Mouse (Mus musculus): ENCODE data around the gene Gemin7. TPM values are rescaled to one million over a fixed set of nuclear protein-coding genes. Genes with fewer than 3 reads are reported as not detected.

Gene Gemin7
- polyA plus RNA-seq, 1 experiment = 89.8 TPM

- Histone ChIP-seq H3K79me2 (ENCODE audit: control insufficient read depth, insufficient read depth) (no peaks in the 10 kb centered on the region), H3K4me2 (ENCODE audit: low read depth) (no peak overlapping the region), H3K27me3 (ENCODE audit: control insufficient read depth, insufficient read depth, insufficient read length) (no peaks in the 10 kb centered on the region), H3ac (ENCODE audit: control insufficient read depth, insufficient read length) (no peak overlapping the region), H3K4me3 (no peak overlapping the region), H3K36me3 (ENCODE audit: control insufficient read depth, insufficient read depth) (peaks cover 4% of the 10 kb centered on the region)
- TF ChIP-seq MYOD1 (IDR thresholded peaks at IDR 0.05; ENCODE audit: control insufficient read depth in 1 of 3, insufficient read length in 2 of 3, low read depth in 2 of 3) (no peak), MAX (IDR thresholded peaks at IDR 0.05; ENCODE audit: low read depth) (no peak), REST (IDR thresholded peaks at IDR 0.05; ENCODE audit: insufficient read depth, insufficient read length) (no peak), E2F4 (IDR thresholded peaks at IDR 0.05; ENCODE audit: insufficient read depth) (no peak), SRF (IDR thresholded peaks at IDR 0.05; ENCODE audit: control insufficient read depth, insufficient read length, low read depth) (no peak), POLR2AphosphoS2 (IDR thresholded peaks at IDR 0.05; ENCODE audit: insufficient read length, low read depth) (peak; percentile 67), CEBPB (IDR thresholded peaks at IDR 0.05; ENCODE audit: insufficient read depth, poor library complexity, severe bottlenecking) (no peak), TCF12 (IDR thresholded peaks at IDR 0.05; ENCODE audit: insufficient read depth, poor library complexity, severe bottlenecking) (no peak), MYOG (IDR thresholded peaks at IDR 0.05; ENCODE audit: control insufficient read depth in 1 of 3, insufficient read depth in 1 of 3, insufficient read length in 2 of 3, low read depth in 2 of 3) (no peak)
Measured at GRCm38 (mm10) chr7:19619004-19619801, 41.8 kb upstream of the Gemin7 start.

DNA sequence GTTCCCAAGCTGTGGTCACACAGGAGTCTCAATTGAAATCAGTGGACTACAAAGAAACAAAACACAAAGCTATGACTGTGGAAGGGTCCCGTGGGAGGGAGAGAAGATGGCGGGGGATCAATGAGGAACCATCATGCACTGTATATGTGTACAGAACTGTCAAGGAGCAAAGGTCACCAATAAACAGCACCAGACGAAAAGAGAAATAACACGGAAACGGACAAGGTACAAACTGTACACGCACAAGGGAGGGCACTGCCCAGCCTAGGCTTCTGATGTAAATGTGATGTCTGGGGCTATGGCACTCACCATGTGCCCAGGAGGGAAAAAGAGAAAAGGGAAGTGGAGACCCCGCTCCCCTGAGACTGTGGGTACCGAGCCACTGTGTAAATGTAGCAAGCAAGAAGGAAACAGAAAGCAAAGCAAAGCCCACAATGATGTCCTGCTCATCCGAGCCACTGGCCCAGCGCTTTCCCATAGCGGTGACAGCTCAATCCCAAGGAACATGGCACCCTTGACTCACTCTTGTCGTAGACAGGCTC lies 37.7 kb upstream of the Gemin7 start:
- Histone ChIP-seq H3K36me3 (ENCODE audit: control insufficient read depth, insufficient read depth) (peaks cover 13% of the 10 kb centered on the region), H3K79me2 (ENCODE audit: control insufficient read depth, insufficient read depth) (no peaks in the 10 kb centered on the region), H3K4me2 (ENCODE audit: low read depth) (no peak overlapping the region), H3K27me3 (ENCODE audit: control insufficient read depth, insufficient read depth, insufficient read length) (no peaks in the 10 kb centered on the region), H3ac (ENCODE audit: control insufficient read depth, insufficient read length) (no peak overlapping the region), H3K4me3 (no peak overlapping the region)
- TF ChIP-seq POLR2AphosphoS2 (IDR thresholded peaks at IDR 0.05; ENCODE audit: insufficient read length, low read depth) (no peak), POLR2A (IDR thresholded peaks at IDR 0.05; ENCODE audit: insufficient read length, low read depth) (no peak), REST (IDR thresholded peaks at IDR 0.05; ENCODE audit: insufficient read depth, insufficient read length) (no peak), MAX (IDR thresholded peaks at IDR 0.05; ENCODE audit: low read depth) (no peak), SRF (IDR thresholded peaks at IDR 0.05; ENCODE audit: control insufficient read depth, insufficient read length, low read depth) (no peak), E2F4 (IDR thresholded peaks at IDR 0.05; ENCODE audit: insufficient read depth) (no peak), TCF3 (IDR thresholded peaks at IDR 0.05; ENCODE audit: insufficient read length, low read depth) (no peak), MYOG (IDR thresholded peaks at IDR 0.05; ENCODE audit: control insufficient read depth in 1 of 3, insufficient read depth in 1 of 3, insufficient read length in 2 of 3, low read depth in 2 of 3) (no peak), MYOD1 (IDR thresholded peaks at IDR 0.05; ENCODE audit: control insufficient read depth in 1 of 3, insufficient read length in 2 of 3, low read depth in 2 of 3) (no peak)

DNA sequence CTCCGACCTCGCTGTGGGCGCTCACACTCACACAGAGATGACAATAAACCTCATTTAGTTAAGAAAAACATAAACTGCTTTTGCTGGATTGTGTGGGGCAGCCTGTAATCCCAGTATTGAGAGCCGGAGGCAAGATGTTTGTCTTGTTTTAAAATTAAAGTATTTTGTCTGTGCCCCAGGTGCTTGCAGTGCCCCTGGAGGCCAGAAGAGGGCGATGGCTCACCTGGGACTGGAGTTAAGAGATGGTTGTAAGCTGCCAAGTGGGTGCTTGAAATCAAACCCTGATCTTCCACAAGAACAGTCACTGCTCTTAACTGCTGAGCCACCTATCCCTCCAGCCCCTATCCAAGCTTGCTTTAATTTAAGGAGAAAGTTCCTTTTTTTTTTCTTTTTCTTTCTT lies 33.6 kb upstream of the Gemin7 start:
- Histone ChIP-seq H3K4me3 (no peak overlapping the region), H3ac (ENCODE audit: control insufficient read depth, insufficient read length) (no peak overlapping the region), H3K36me3 (ENCODE audit: control insufficient read depth, insufficient read depth) (peaks cover 10% of the 10 kb centered on the region), H3K27me3 (ENCODE audit: control insufficient read depth, insufficient read depth, insufficient read length) (no peaks in the 10 kb centered on the region), H3K79me2 (ENCODE audit: control insufficient read depth, insufficient read depth) (no peaks in the 10 kb centered on the region), H3K4me2 (ENCODE audit: low read depth) (no peak overlapping the region)
- no peak for TF ChIP-seq CEBPB (IDR thresholded peaks at IDR 0.05; ENCODE audit: insufficient read depth, poor library complexity, severe bottlenecking)
- TF ChIP-seq POLR2A (IDR thresholded peaks at IDR 0.05; ENCODE audit: insufficient read length, low read depth) = no peak
- no peak for TF ChIP-seq E2F4 (IDR thresholded peaks at IDR 0.05; ENCODE audit: insufficient read depth)
- TF ChIP-seq REST (IDR thresholded peaks at IDR 0.05; ENCODE audit: insufficient read depth, insufficient read length) = no peak
- no peak for TF ChIP-seq TCF3 (IDR thresholded peaks at IDR 0.05; ENCODE audit: insufficient read length, low read depth)
- TF ChIP-seq MYOG (IDR thresholded peaks at IDR 0.05; ENCODE audit: control insufficient read depth in 1 of 3, insufficient read depth in 1 of 3, insufficient read length in 2 of 3, low read depth in 2 of 3) = no peak
- TF ChIP-seq MYOD1 (IDR thresholded peaks at IDR 0.05; ENCODE audit: control insufficient read depth in 1 of 3, insufficient read length in 2 of 3, low read depth in 2 of 3) = no peak
- TF ChIP-seq POLR2AphosphoS2 (IDR thresholded peaks at IDR 0.05; ENCODE audit: insufficient read length, low read depth) = no peak
- TF ChIP-seq SRF (IDR thresholded peaks at IDR 0.05; ENCODE audit: control insufficient read depth, insufficient read length, low read depth) = no peak
- TF ChIP-seq TCF12 (IDR thresholded peaks at IDR 0.05; ENCODE audit: insufficient read depth, poor library complexity, severe bottlenecking) = no peak
- no peak for TF ChIP-seq USF1 (IDR thresholded peaks at IDR 0.05; ENCODE audit: low read depth)
- no peak for TF ChIP-seq MAX (IDR thresholded peaks at IDR 0.05; ENCODE audit: low read depth)

DNA sequence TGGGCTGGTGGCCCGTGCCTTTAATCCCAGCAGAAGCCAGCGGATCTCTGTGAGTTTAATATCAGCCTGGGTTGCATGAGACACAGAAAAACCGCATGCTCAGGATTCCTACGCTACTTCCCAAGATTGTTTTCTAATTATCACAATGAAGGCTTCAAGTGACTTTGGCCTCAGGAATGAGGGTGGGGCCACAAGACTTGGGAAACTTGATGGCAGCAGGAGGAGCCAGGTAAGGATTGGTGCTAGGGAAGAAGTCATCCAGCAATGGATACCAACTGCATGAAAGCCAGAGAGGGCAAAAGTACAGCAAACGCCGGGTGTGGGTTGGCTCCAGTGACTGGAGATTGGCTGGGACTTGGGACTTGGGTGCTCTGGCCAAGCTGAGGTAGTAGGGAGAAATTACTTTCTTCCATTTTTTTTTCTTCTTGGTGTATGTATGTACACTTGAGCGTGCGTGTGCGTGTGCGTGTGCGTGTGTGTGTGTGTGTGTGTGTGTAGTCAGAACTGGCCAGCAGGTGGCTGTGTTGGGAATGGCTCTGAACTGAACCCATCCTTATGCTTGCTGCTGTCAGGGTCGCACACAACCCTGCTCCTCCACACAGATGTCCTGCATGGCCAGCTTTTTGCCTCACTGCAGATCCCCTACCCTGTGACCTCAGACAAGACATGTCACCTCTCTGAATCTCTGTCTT lies 32.4 kb upstream of the Gemin7 start:
- TF ChIP-seq MYOG (IDR thresholded peaks at IDR 0.05; ENCODE audit: control insufficient read depth in 1 of 3, insufficient read depth in 1 of 3, insufficient read length in 2 of 3, low read depth in 2 of 3) (no peak), POLR2AphosphoS2 (IDR thresholded peaks at IDR 0.05; ENCODE audit: insufficient read length, low read depth) (no peak), CEBPB (IDR thresholded peaks at IDR 0.05; ENCODE audit: insufficient read depth, poor library complexity, severe bottlenecking) (no peak), TCF12 (IDR thresholded peaks at IDR 0.05; ENCODE audit: insufficient read depth, poor library complexity, severe bottlenecking) (no peak), REST (IDR thresholded peaks at IDR 0.05; ENCODE audit: insufficient read depth, insufficient read length) (no peak)
- no peak overlapping the region for H3K4me3 ChIP-seq
- H3K79me2 ChIP-seq (ENCODE audit: control insufficient read depth, insufficient read depth) = no peaks in the 10 kb centered on the region
- H3K27me3 ChIP-seq (ENCODE audit: control insufficient read depth, insufficient read depth, insufficient read length) = no peaks in the 10 kb centered on the region
- H3K4me2 ChIP-seq (ENCODE audit: low read depth) = no peak overlapping the region
- no peak overlapping the region for H3ac ChIP-seq (ENCODE audit: control insufficient read depth, insufficient read length)
- H3K36me3 ChIP-seq (ENCODE audit: control insufficient read depth, insufficient read depth) = peaks cover 10% of the 10 kb centered on the region
